Mouse (Mus musculus) T-helper 1 cell (primary cell): ENCODE measurements around the gene Gata3.

Experiments used
- in situ Hi-C: fragments of 300-600 bp; cut with MboI, MseI; formaldehyde crosslinking; loops from one replicate; pipeline ENCODE4 v1.15.1; 2025; ENCODE audit warnings: high pct_unique_total_duplicates

Gata3 gene

DNA sequence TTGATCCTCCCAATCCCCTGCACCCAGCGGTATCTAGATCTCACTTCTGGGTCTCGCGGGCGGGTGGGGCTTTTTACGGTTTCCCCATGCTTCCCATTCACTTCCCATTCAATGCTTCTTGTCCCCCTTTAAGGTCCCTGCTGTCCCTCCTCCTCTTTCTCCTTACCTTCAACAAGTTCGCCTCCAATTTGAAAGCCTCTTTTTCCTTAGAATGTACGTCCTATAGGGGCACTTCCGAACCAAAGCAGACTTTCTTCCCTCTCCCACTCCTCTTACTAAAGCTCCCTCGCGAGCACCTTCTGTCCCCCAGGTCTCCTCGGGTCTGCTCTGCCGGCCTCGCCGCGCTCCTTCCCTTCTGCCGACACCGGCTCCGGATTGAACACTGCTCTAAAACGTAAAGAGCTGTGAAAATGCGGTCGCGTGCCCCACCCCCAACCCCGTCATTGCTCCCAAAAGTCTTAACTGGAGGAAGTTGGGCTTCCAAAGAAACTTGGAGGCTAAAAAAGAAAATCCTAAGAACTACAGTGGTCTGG lies at the start of gene Gata3:
Gene Gata3, minus strand, starts transcription at position 384 of the 533 bp plus-strand sequence.
- in situ Hi-C loops, result loop anchor here (5.0 to 10.0 kb wide), 3 partner anchors 113 to 1212 kb away; no protein-coding TSS in a partner anchor

DNA sequence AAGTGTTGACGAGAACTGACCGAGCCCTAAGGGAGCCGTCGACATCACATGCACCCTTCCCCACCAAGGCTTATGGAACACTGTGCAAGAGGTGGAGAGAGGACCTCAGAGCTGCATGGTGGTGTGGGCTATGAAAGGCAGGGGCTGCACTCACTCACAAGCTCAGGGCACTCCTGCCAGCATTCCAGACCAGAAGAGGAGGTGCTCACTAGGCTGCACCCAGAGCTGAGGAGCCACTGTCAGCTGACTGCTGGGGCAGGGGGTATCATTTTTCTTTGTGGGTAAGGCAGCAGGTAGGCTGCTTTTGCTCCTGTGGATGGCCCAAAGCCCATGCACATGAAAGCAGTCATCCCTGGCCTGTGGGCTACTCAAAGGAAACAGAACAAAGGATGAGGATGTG lies 49.4 kb upstream of the Gata3 start:
- in situ Hi-C loops, result no loop called here

DNA sequence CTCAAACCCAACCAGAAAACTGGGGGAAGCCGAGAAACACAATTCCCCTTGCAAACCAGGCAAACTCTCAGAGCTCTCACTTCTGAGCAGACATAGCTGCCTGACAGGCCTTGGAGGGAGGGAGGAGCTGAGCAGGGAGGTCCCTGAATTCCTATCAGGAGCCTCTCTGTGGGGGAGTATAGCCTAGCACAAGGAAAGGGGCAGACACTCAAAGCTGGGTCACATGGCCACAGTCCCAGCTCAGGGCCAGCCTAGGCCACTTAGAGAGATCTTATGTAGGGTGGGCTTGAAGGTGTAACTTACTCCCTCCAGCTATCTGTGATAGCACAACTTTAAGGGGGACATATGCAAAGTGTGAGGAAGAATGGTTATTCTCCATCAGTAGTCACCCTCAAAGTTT lies 46.1 kb upstream of the Gata3 start:
- in situ Hi-C loops, result no loop called here

- in situ Hi-C loops, result no loop called here
Measured at GRCm38 (mm10) chr2:9926905-9927283, 37.1 kb upstream of the Gata3 start.

GRCm38 (mm10) chr2:9926194-9926904 lies 36.5 kb upstream of the Gata3 start:
- in situ Hi-C loops, result no loop called here

DNA sequence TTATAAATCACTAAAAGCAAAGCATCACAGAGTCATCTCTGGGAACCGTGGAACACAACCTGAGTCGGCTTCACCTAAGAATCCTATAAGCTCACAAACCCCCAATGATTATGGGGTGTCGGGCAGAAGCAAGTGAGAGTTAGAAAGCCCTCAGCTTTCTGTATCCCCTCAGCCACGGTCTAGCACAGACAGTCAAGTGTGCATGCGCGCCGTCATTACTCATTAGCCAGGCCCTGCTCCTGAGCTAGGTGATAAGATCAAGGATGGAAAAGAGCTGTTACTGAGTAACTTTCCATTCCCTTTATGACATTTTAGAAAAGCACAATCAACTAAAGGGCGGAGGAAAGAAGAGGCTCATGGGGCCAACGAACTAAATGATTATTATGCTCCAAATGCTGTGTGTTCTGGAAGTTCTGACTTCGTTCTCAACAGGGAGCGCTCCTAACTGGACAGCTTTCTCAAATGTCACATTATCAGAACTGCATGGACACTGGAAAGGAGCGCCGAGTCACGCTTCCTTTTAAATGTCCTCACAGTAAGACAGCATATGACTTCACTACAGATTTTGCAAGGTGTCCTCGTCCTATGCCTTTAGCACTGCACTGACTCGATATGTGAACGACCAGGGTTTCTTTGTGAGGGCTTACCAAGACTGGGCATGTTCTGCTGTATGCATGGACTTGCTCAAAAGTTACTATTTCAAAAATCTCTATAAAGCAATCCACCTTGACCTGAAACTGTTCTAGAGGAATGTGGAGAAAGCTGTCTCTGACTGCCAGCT lies 29.0 kb upstream of the Gata3 start:
- in situ Hi-C loops, result no loop called here

- in situ Hi-C loops, result no loop called here
Measured at GRCm38 (mm10) chr2:9917602-9918001, 27.8 kb upstream of the Gata3 start.

- in situ Hi-C loops, result loop anchor here (5.0 kb wide), 1 partner anchor 111 kb away; no protein-coding TSS in a partner anchor
Measured at GRCm38 (mm10) chr2:9905995-9906394, 16.2 kb upstream of the Gata3 start.

- in situ Hi-C loops, result no loop called here
Measured at GRCm38 (mm10) chr2:9903854-9904560, 14.2 kb upstream of the Gata3 start.

DNA sequence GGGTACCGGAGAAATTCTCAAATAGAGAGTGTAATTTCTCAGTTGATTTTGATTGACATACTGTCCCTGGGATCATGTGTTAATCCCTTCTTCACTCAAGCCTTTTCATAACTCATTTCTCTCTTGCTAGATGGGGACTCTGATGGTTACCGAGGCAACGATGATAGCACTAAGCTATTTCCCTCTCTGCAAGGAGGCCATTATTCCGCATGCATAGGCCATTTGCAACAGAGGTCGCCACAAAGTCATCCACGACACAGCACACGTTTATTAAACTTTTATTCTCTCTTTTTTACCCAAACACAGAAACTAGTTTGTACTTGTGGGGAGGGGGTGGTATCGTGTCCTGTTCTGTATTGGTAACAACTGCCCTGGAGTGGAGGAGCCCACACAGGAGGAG lies 8.0 kb upstream of the Gata3 start:
- in situ Hi-C loops, result no loop called here

DNA sequence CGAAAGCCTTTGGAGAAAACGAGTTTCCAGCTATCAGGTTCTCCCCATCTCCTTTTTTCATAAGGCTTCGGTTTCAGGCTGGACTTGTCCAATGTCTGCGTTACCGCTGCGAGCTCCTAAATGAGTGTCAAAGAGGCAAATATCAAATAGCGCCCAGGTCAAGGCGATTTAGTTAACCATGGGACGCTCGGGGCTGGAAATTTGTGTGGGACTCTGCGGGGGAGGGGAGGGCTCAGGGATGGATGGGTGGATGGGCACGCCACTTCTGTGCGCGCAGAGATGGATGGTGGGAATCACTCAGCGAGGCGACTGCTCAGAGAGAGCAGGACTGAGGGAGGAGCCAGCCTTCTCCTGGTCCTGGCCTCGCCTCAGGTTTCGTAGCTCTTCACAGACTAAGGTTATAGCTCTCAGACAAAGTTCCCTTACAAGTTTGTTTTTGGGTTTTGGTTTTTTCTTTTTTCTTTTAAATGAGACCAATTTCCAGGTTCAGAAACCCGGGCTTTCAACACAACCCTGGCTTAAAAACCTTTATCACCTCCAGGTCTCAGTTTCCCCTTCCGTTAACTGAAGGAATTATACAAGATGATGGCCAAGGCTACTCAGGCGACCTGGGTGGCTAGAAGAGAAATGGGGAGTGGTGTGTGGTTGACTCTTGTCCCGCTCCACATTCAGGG lies 6.4 kb upstream of the Gata3 start:
- in situ Hi-C loops, result no loop called here

DNA sequence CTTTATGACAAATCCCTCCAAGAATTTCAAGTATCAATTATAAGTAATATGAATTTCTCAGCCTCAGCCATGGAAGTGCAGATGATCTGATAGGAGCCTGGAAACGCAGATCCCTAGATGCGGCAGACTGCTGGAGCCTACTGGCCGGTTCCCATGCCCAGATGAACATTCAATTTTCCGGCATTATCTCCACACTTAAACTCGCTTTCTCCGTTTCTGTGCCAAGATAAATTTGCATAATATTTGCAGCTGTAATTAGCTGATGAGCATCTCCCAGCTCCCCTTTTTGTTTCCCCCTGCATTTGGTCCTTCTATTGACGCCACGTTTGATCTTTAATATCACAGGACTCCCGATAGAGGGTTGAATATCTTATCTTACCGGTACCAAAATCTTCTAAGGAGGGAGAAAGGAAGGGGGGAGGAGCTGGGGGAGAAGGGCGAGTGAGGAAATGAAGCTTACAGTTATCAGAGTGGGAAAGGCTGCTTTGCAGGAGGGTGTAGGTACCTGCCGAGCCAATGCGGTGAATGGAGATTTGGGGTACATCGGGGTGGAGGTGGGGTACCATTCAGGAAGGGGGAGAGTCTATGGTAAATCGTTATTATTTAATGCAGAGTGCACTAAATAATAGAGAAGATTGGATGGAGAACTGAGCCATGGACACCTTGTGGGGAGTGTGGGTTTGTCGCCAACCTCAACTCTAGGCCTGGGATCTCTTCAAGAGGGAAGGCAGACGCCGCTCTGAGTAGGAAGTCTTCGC lies 5.2 kb upstream of the Gata3 start:
- in situ Hi-C loops, result loop anchor here (5.0 kb wide), 2 partner anchors 107 to 1218 kb away; no protein-coding TSS in a partner anchor

DNA sequence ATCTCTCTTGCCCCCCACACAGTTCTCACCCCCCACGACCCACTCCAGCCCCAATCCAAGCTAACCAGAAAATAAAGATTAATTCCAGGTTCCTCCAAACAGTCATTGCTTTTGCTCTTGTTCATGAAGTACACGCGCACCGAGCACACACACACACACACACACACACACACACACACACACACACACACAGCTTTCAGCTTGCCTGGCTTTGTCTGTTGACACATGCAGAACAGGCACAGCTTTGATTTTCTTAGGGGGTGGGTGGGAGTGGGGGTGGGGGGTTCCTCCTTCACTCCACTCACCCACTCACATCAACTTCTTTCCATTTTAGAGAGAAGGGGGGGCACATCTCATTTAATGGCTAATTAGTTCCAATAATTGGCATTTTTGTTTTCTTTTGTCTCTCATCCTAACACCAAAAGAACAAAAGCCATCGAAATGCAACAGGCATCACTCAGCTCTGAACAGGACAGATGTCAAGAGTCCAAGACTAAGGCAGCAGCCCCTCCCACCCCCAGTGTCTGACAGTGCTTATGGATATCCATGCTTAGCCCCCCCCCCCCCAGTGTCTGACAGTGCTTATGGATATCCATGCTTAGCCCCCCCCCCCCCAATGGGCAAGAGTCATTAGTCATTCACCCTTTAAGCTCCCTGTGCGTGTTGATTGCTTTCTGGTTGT lies 3.6 kb upstream of the Gata3 start:
- in situ Hi-C loops, result loop anchor here (5.0 kb wide), 2 partner anchors 109 to 1216 kb away; no protein-coding TSS in a partner anchor

- in situ Hi-C loops, result loop anchor here (5.0 kb wide), 2 partner anchors 110 to 1215 kb away; no protein-coding TSS in a partner anchor
Measured at GRCm38 (mm10) chr2:9892541-9892940, 2.7 kb upstream of the Gata3 start.

DNA sequence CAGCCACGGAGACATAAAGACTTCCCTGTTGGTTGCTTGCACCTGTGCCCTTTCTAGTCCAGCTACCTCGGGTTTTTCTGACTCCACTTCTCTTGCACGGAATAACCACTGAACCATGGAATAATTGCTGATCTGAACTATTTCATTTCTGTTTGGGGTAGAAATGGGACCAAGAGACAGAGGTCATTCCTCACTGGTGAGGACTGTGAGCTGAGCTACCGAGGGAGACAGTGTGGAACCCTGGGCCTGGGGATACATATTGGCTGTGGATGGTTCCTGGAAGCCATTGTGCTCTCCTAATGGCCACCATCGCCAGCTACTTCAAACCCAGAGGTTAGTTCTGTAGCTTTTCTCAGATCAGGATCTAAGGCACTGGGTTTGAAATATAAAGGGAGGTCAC lies 1.1 kb upstream of the Gata3 start:
- in situ Hi-C loops, result loop anchor here (5.0 kb wide), 2 partner anchors 111 to 1214 kb away; no protein-coding TSS in a partner anchor

DNA sequence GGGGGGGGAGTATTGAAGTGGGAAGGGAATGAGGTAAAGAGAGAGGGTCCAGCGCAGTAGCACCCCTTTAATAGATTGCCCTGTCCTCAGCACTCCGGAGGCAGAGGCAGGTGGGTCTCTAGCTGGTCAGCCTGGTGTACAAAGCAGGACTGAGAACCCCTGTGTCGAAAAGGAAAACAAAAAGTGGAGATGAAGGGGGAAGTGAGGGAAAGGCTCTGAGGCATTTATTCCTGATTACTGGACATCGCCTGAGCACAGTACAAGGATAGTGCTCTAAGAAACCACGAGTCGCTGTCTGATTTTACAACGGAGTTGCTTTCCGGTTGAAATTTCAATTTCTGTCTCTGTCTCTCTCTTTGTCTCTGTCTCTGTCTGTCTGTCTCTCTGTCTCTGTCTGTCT lies 417 bp upstream of the Gata3 start:
- in situ Hi-C loops, result loop anchor here (5.0 kb wide), 2 partner anchors 112 to 1213 kb away; no protein-coding TSS in a partner anchor

DNA sequence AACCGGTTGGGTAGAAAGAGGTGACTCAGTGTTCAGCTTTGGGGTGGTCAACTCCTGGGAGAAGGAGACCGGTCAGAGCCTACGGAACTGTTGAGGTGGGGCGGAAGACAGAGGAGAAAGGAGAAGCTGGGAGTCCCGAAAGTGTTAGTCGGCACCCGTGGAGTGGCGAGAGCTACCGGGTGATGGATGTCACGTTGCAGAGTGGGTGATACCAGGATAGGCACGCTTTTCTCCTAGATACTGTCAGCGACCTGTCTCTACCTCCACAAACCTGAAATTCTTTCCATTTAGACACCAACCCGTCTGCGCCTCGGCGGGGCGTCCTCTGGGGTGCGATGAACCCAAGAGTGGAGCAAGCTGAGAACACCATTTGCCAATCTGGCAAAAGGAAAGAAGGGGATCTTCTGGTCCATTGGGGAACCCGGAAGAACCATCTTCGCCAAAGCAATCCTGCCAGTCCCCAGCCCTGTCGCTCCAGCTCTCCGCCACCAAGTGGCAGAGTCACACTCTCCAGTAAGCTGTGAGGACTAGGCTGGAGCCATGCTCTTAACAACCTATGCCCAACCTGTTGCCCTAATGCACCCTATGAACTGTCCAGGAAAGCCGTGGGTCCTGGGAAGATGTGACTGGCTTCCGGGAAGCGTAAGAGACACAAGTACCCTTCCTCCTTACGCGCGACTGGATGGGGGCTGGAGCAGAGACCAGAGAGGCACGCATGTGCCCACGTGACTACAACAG lies 752 bp downstream of the Gata3 start, which contains the start of gene 9230102O04Rik:
Gene 9230102O04Rik, minus strand, starts transcription at position 628 of the 738 bp plus-strand sequence.
- in situ Hi-C loops, result loop anchor here (10.0 kb wide), 1 partner anchor 534 kb away; no protein-coding TSS in a partner anchor

DNA sequence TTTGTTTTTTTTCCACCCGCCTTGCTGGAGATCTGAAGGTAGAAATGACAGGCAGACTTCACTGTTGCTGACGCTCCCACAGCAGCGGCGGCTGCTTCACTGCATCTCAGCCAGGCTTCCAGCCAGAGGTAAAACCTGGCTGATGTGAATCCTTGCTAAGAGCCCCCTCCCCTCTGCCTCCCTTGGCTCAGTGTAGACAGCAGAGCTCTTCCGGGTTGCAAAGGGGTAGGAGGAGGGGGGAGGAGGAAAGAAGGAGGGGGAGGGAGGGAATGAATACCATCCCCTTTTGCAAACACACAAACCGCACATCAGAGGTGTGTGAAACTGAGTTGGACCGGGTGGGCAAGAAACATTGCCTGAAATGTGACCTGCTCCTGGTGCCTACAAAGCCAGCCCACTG lies 2.2 kb downstream of the Gata3 start:
- in situ Hi-C loops, result loop anchor here (10.0 kb wide), 1 partner anchor 533 kb away; no protein-coding TSS in a partner anchor
